Mouse (Mus musculus): ENCODE data around the gene Nup85. TPM values are rescaled to one million over a fixed set of nuclear protein-coding genes. Genes with fewer than 3 reads are reported as not detected.

The Nup85 gene
- total and polyA plus RNA-seq, 3 experiments: 282 to 326 (median 290) TPM

- TF ChIP-seq IRF4 (IDR thresholded peaks at IDR 0.05; ENCODE audit: low read depth, low read length) (no peak), ZMIZ1 (IDR thresholded peaks at IDR 0.05; ENCODE audit: low read depth, low read length) (no peak), POLR2A (IDR thresholded peaks at IDR 0.05; ENCODE audit: low read depth, low read length) (peak; percentile 26; the same call in 1 of the 2 replicates), SIN3A (IDR thresholded peaks at IDR 0.05; ENCODE audit: low read length) (no peak), ZNF384 (IDR thresholded peaks at IDR 0.05; ENCODE audit: low read depth, low read length) (no peak), MXI1 (IDR thresholded peaks at IDR 0.05; ENCODE audit: low read depth, low read length) (no peak), CHD1 (IDR thresholded peaks at IDR 0.05; ENCODE audit: low read depth, low read length) (no peak), USF1 (IDR thresholded peaks at IDR 0.05; ENCODE audit: low read depth, low read length) (no peak), NRF1 (IDR thresholded peaks at IDR 0.05; ENCODE audit: low read depth, low read length) (no peak), ELF1 (IDR thresholded peaks at IDR 0.05; ENCODE audit: low read depth, low read length) (no peak), ZKSCAN1 (IDR thresholded peaks at IDR 0.05; ENCODE audit: borderline replicate concordance, low read depth, low read length) (no peak), RAD21 (IDR thresholded peaks at IDR 0.05; ENCODE audit: low read depth, low read length) (peak; percentile 11), NELFE (IDR thresholded peaks at IDR 0.05; ENCODE audit: low read depth, low read length) (0 out of 2 replicates have a peak, but pooled peaks have one; percentile 27), MAZ (IDR thresholded peaks at IDR 0.05; ENCODE audit: low read depth, low read length) (no peak), MEF2A (IDR thresholded peaks at IDR 0.05; ENCODE audit: borderline replicate concordance, low read depth, low read length) (no peak)
Observed at GRCm38 (mm10) chr11:115623487-115624070, 59.3 kb downstream of the Nup85 start (continued).

GRCm38 (mm10) chr11:115625877-115626276, 61.6 kb downstream of the Nup85 start:
- TF ChIP-seq MXI1 (IDR thresholded peaks at IDR 0.05; ENCODE audit: low read depth, low read length): 0 out of 2 replicates have a peak, but pooled peaks have one; percentile 30
- no peak for TF ChIP-seq NRF1 (IDR thresholded peaks at IDR 0.05; ENCODE audit: low read depth, low read length)
- no peak for TF ChIP-seq MEF2A (IDR thresholded peaks at IDR 0.05; ENCODE audit: borderline replicate concordance, low read depth, low read length)
- H3K9ac ChIP-seq (ENCODE audit: insufficient read depth, low read depth): peak overlapping the region; percentile 92
- peak overlapping the region; percentile 79 for H3K27ac ChIP-seq (ENCODE audit: insufficient read depth, low read depth)
- dilution Hi-C loops (cut with MboI; ENCODE audit: extremely low pct_ligation_motif_present, extremely low pct_unique_long_range_greater_than_20kb, low sequenced_read_pairs) (no loop called here), in situ Hi-C loops (cut with MboI; ENCODE audit: low pct_ligation_motif_present, low pct_unique_long_range_greater_than_20kb, low sequenced_read_pairs) (loop anchor here (25.0 kb wide), 1 partner anchor 786 kb away; the partner anchor contains the start of gene Rnf157)
- H3K27me3 ChIP-seq (replicated peaks): no peaks in the 10 kb centered on the region
- H3K79me2 ChIP-seq (replicated peaks; ENCODE audit: control insufficient read depth, extremely low read depth, insufficient read depth, poor library complexity, severe bottlenecking): peaks cover 70% of the 10 kb centered on the region
- peaks cover 42 to 52% of the 10 kb centered on the region in 2 experiments for H3K36me3 ChIP-seq (replicated peaks in 1 of 2; ENCODE audit: control insufficient read depth in 1 of 2, insufficient read depth in 1 of 2, low read length in 1 of 2)
- DNase-seq (ENCODE audit: extremely low read depth): no peak
- peaks cover 27 to 55% of the 10 kb centered on the region in 2 experiments for H3K4me1 ChIP-seq (ENCODE audit: control insufficient read depth in 1 of 2, insufficient read depth in 2 of 2)
- H3K9me3 ChIP-seq (replicated peaks; ENCODE audit: low read length): no peaks in the 10 kb centered on the region
- peak overlapping the region; percentile 78 to 97 (median 80) for H3K4me3 ChIP-seq (replicated peaks in 1 of 3; ENCODE audit: low read depth in 2 of 3, low read length in 2 of 3, poor library complexity in 1 of 3)
- peak overlapping the region; percentile 87 for H3K4me2 ChIP-seq (ENCODE audit: insufficient read depth, low read depth, poor library complexity, severe bottlenecking)

Data from CH12.LX (cell line).